Mouse (Mus musculus) limb, embryonic 14.5 days (tissue): ENCODE data around the gene Ly6g6d. TPM values are rescaled to one million over a fixed set of nuclear protein-coding genes. Genes with fewer than 3 reads are reported as not detected.
A peak's percentile ranks its signal among the peaks of the same experiment; 100 is the strongest.

ENCODE experiments used
- ATAC-seq: fragments of 200-750 bp; cut with Nextera tagmentation; 2 replicates; pipeline ENCODE4 v1.8.0; 2017; ENCODE audit warnings: low read depth, moderate number of reproducible peaks, moderate TSS enrichment; ENCODE audit not compliant: low FRiP score
- DNase-seq: peaks from one replicate; pipeline ENCODE4 v3.0.0-alpha.2; 2015; ENCODE audit warnings: low spot score
- H3K27ac ChIP-seq: fragments of 300-500 bp; sonication (generic); replicated peaks from 2 replicates; pipeline ENCODE4 v1.5.1; 2014; ENCODE audit warnings: low read depth, mild to moderate bottlenecking, low read length, moderate library complexity, mixed read lengths
- H3K27me3 ChIP-seq: fragments of 300-500 bp; sonication (generic); 2 replicates; pipeline ENCODE4 v1.6.1; 2014; ENCODE audit warnings: low read length, mixed read lengths; ENCODE audit not compliant: control insufficient read depth, insufficient read depth
- H3K36me3 ChIP-seq: fragments of 300-500 bp; sonication (generic); 2 replicates; pipeline ENCODE4 v1.6.1; 2014; ENCODE audit warnings: mild to moderate bottlenecking, low read length, moderate library complexity, mixed read lengths; ENCODE audit not compliant: control insufficient read depth, insufficient read depth
- H3K4me1 ChIP-seq: fragments of 300-500 bp; sonication (generic); 2 replicates; pipeline ENCODE4 v1.6.1; 2014; ENCODE audit warnings: antibody characterized with exemption, low read length, mixed read lengths; ENCODE audit not compliant: control insufficient read depth, insufficient read depth
- H3K4me2 ChIP-seq: fragments of 300-500 bp; sonication (generic); replicated peaks from 2 replicates; pipeline ENCODE4 v1.6.1; 2014; ENCODE audit warnings: low read depth, mild to moderate bottlenecking, low read length, moderate library complexity; ENCODE audit not compliant: severe bottlenecking
- H3K4me3 ChIP-seq: fragments of 300-500 bp; sonication (generic); replicated peaks from 2 replicates; pipeline ENCODE4 v1.5.1; 2014; ENCODE audit warnings: low read length
- H3K9ac ChIP-seq: fragments of 300-500 bp; sonication (generic); 2 replicates; pipeline ENCODE4 v1.6.1; 2014; ENCODE audit warnings: mild to moderate bottlenecking, low read depth, low read length, moderate library complexity; ENCODE audit not compliant: severe bottlenecking
- H3K9me3 ChIP-seq: fragments of 300-500 bp; sonication (generic); 2 replicates; pipeline ENCODE4 v1.6.1; 2016; ENCODE audit warnings: low read length; ENCODE audit not compliant: control insufficient read depth
- POLR2A ChIP-seq: fragments of 200-500 bp; IDR thresholded peaks from 2 replicates; pipeline ENCODE4 v1.8.0; 2012; ENCODE audit warnings: inconsistent platforms, mild to moderate bottlenecking, moderate library complexity, borderline replicate concordance; ENCODE audit not compliant: insufficient read depth, insufficient read length; ENCODE audit errors: extremely low read depth
- WGBS: fragments of 180-500 bp; shearing (Covaris S2); extraction: QIAGEN DNeasy Blood & Tissue Kit; methylation state at CpG from one replicate; pipeline ENCODE4 v1.1.7; 2014; 5-methylcytosine and 5-hydroxymethylcytosine counted together
- polyA plus RNA-seq, 2 experiments: library from polyadenylated mRNA; depleted of rRNA in 1 of 2; stranded (reverse) in 1 of 2; unstranded in 1 of 2; fragments of >200 nt; fragmentation: Nextera tagmentation in 1 of 2; extraction: Ambion mirVana in 1 of 2; gene quantifications; 2 replicates each; pipeline versions ENCODE4 v1.2.1 to v1.2.3; 2012 to 2014

Gene Ly6g6d
- polyA plus RNA-seq, 2 experiments = 2.0 to 2.3 TPM

DNA sequence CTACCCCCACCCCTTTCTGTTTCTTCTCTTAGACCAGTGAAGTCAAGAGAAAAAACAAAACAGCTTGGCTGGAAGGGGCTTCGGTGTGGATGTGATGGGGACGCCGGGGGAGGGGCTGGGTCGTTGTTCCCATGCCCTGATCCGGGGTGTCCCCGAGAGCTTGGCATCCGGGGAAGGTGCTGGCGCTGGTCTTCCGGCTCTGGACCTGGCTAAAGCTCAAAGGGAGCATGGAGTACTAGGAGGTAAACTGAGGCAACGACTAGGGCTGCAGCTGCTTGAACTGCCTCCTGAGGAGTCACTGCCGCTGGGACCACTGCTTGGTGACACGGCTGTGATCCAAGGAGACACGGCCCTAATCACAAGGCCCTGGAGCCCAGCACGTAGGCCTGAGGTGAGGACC is 17.8 kb downstream of the Ly6g6d start:
- Histone ChIP-seq H3K9ac (peak overlapping the region; percentile 80), H3K27me3 (peaks cover 3% of the 10 kb centered on the region), H3K4me3 (peak overlapping the region; percentile 61), H3K36me3 (peaks cover 61% of the 10 kb centered on the region), H3K9me3 (no peaks in the 10 kb centered on the region), H3K4me1 (peaks cover 21% of the 10 kb centered on the region), H3K27ac (no peak overlapping the region; the same call in 1 of the 2 replicates), H3K4me2 (peak overlapping the region; percentile 89)
- TF ChIP-seq POLR2A = no peak
- ATAC-seq = no peak
- 33% methylated on average over 14 of the region's 14 CpGs for WGBS
- no peak for DNase-seq

DNA sequence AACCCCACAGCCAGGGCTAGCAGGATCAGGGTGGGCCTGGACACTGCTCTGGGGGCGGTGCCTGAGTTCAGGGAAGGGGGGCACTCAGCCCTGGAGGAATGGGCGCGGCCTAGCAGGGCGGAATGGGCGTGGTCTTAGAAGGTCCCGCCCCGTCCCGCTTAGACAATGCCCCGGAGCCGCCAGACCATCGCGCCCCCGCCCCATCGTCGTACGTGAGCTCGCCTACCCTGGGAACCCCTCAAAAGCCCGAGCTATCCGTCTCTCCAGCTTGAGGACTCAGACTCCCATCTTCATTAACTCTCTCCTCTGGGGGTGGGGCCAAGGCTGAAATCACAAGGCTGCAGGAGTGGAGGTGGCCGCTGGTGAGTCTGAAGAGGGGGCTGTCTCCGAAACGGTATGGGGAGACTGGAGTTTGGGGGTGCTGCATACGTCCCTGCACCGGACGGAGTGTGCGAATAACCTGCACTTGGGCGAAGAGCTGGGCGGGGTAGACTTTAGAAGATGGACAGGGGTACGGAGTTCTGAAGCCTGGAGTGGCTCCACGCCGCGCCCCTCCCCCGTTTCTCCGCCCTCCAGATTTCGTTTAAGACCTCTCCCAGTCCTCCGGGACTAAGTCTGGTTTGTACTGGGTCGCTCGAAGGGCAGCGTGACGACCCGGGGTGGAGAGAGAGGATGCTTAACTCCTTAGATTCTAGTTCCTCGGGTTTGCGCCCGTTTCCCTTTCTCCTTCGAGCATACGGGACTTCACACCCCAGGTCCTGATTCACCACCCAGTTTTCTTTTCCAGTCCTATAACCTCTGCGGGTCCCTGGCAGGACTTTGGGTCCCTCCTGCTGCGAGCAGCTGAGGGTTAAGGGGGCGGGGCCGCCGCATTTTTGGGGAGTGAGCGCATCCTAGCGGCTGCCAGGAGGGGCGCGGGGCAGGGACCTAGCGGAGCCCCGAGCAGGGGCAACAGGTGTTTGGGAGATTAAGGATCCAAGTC is 18.7 kb downstream of the Ly6g6d start, which contains the start of gene Ddah2:
Gene Ddah2, plus strand, starts transcription at position 125 of the 982 bp plus-strand sequence.
- Histone ChIP-seq H3K27ac (peak within 1 kb of the TSS; percentile 88), H3K4me2 (peak within 1 kb of the TSS; percentile 89), H3K4me1 (peaks cover 12% of the 10 kb centered on the region), H3K9me3 (no peaks in the 10 kb centered on the region), H3K36me3 (peaks cover 69% of the 10 kb centered on the region), H3K4me3 (peak within 1 kb of the TSS; percentile 61), H3K27me3 (no peaks in the 10 kb centered on the region), H3K9ac (peak within 1 kb of the TSS; percentile 80)
- ATAC-seq (peak; percentile 92), DNase-seq (peak; percentile 99)
- under 1% methylated on average over 56 of the region's 57 CpGs for WGBS
- TF ChIP-seq POLR2A = peak; percentile 44; the same call in 1 of the 2 replicates

DNA sequence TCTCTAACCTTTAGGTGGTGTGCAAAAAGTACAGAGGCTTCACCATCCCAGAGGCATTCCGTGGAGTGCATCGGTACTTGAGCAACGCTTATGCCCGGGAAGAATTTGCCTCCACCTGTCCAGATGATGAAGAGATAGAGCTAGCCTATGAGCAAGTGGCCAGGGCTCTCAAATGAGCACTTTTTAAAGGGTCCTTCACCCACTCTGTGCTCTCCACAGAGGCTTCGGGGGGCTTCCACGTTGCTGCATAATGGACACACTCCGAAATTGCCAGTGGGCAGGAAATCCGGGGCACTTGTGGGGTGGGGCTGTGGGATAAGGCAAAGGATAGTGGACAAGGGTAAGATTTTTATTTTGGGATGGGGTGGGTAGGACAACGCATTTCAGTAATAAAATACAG is 19.5 kb downstream of the Ly6g6d start:
- TF ChIP-seq POLR2A = no peak
- Histone ChIP-seq H3K4me2 (peak overlapping the region; percentile 89; the same call in 1 of the 2 replicates), H3K27ac (no peak overlapping the region), H3K36me3 (peaks cover 76% of the 10 kb centered on the region), H3K27me3 (no peaks in the 10 kb centered on the region), H3K9me3 (no peaks in the 10 kb centered on the region), H3K9ac (no peak overlapping the region), H3K4me1 (peaks cover 12% of the 10 kb centered on the region), H3K4me3 (0 out of 2 replicates have a peak overlapping the region, but pooled peaks have one; percentile 61)
- 61% methylated on average over 9 of the region's 9 CpGs for WGBS
- no peak for DNase-seq
- 0 out of 2 replicates have a peak, but pooled peaks have one; percentile 0 for ATAC-seq

DNA sequence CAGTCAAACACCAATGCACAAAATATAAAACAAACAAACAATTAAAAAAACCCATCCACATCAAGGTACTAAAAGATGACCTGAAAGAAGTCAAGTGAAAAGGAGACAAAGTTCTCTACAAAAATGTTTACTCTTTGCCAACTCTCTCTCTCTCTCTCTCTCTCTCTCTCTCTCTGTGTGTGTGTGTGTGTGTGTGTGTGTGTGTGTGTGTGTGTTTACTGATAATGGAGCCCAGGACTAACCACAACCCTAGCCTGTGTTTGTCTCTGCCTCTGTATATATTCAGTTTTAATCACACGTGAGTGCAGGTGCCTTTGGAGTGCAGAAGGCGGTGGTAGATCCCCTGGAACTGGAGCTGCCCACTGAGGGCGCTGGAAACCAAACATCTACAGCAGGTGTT is 20.8 kb downstream of the Ly6g6d start:
- Histone ChIP-seq H3K4me1 (peaks cover 17% of the 10 kb centered on the region), H3K4me3 (no peak overlapping the region), H3K36me3 (peaks cover 77% of the 10 kb centered on the region), H3K27me3 (no peaks in the 10 kb centered on the region), H3K4me2 (no peak overlapping the region), H3K9me3 (no peaks in the 10 kb centered on the region), H3K27ac (no peak overlapping the region), H3K9ac (no peak overlapping the region)
- no peak for TF ChIP-seq POLR2A
- ATAC-seq = no peak
- no peak for DNase-seq
- WGBS = 77% methylated on average over 3 of the region's 3 CpGs

DNA sequence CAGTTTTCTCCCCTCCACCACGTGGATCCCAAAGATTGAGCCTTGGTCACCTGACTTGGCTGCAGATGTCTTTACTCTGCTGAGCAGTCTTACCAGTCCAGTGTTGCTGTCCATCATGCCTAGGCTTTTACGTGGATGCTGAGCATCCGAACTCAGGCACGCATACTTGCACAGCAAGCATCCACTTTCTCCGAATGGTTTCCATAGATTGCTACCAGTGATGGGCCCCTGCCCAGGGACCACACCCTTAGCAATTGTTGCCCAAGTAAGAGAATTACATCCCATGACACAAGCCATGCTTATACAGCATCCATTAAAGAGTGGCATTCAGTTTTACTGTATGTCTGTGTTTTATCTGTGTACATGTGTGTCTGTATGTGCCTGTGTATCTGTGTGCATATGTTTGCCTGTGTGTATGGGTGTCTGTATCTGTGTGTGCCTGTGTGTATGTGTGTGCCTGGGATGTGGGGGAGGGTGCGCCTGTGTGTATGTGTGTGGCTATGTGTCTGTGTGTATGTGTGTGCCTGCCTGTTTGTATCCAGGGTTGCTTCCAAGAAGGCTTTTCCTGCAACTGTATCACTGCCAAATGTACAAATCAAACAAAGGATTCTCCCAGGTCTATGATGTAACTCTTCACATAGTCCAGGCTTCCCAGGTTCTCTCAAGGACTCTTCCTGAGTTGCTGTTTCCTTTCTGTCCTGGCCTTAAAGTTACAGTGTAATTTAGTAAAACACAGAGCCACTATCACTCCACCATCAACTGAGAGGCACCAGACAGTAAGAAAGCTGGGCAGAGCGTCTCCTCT is 22.0 kb downstream of the Ly6g6d start:
- ATAC-seq = no peak
- Histone ChIP-seq H3K9ac (no peak overlapping the region), H3K27ac (no peak overlapping the region), H3K4me1 (peaks cover 19% of the 10 kb centered on the region), H3K4me2 (no peak overlapping the region), H3K36me3 (peaks cover 67% of the 10 kb centered on the region), H3K27me3 (no peaks in the 10 kb centered on the region), H3K4me3 (no peak overlapping the region), H3K9me3 (no peaks in the 10 kb centered on the region)
- DNase-seq = no peak
- TF ChIP-seq POLR2A = no peak
- WGBS = 92% methylated on average over 7 of the region's 7 CpGs
